Mouse (Mus musculus) erythroblast, adult 5-6 weeks (primary cell): ENCODE results near the gene Srsf6. TPM values are rescaled to one million over a fixed set of nuclear protein-coding genes. Genes with fewer than 3 reads are reported as not detected.

Source experiments
- ATAC-seq: replicated peaks from 2 replicates; pipeline ENCODE4 v1.8.0; 2016; ENCODE audit warnings: moderate number of reproducible peaks, mild to moderate bottlenecking, moderate TSS enrichment, inconsistent platforms; ENCODE audit not compliant: poor library complexity, low FRiP score, severe bottlenecking
- total RNA-seq, 2 experiments: library from RNA; stranded (forward) in 1 of 2; stranded (reverse) in 1 of 2; fragments of 150-400 nt in 1 of 2; fragments of 200-764, 138-1000 nt in 1 of 2; gene quantifications; 2 replicates each; pipeline versions ENCODE4 v1.2.3 to v1.2.4; 2015 to 2017; ENCODE audit warnings: low replicate concordance in 2 of 2

Srsf6 gene
- total RNA-seq, 2 experiments from 2014 or later = 57.5 to 59.0 TPM

DNA sequence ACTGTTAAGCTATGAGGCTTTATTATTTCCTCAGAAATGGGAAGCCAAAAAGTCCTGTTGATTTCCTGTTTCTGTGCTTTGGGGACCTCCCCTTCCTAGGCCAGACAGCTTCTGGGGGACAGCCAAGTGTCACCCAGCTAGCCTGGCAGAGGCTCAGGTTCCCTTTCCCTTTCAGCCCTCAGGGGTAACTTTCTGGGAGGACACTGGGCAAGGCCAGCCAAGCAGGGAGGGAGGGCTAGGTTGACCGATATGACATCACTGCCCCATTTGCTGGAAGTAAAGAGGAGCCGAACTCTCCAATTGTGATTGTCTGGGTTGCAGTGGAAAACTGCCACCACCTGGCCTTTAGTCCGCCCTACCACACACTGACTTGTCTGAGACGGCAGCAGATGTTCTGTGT is 44.7 kb downstream of the Srsf6 start:
- no peak for ATAC-seq

DNA sequence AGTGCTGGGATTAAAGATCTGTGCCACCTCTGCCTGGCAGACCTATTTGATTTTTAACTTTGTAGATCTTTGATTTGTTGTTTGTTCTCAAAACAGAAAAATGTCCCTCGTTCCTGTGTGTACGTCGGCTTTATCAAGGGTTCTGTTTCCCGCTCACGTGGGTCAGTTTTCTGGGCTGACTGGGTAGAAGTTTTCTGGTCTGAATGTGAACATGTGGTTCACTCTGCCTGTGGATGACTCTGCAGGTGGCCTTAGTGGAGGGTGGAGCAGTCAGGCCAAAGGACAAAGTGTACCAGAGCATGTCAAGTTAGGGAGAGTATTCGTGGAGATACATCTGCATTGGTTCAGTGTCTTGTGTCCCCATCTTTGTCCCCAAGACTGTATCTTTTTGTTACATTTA is 53.1 kb downstream of the Srsf6 start:
- ATAC-seq = no peak

DNA sequence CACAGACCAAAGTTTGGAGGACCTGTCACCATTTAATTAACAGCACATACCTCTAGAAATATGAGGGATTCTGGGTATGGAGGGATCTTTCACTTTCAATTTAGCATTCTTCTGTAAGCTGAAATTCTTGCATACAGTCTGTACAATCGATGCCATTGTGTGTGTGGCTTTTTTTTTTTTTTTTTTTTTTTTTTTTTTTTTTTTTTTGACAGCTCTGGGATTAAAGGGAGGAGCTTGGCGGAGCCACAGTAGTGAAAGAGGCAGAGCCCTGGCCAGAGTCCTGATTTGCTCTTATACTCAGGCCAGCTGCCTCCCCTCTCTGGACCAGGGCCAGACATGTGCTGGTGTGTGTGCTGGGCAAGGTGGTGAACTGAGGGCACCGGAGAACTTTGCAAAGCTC is 54.6 kb downstream of the Srsf6 start:
- ATAC-seq = no peak

Other genes with a start within 250 kb of the Srsf6 start
- not detected in 2 replicates for gene L3mbtl1, start 11.9 kb downstream of the Srsf6 start, total RNA-seq (2015; ENCODE audit: low replicate concordance)
- 0.28 TPM in 1 of 2 replicates, not detected in the other for gene L3mbtl1, start 11.9 kb downstream of the Srsf6 start, total RNA-seq (2017; ENCODE audit: low replicate concordance)
- not detected in 2 replicates for gene Sgk2, start 55.8 kb downstream of the Srsf6 start, total RNA-seq (2015; ENCODE audit: low replicate concordance)
- not detected in 2 replicates for gene Sgk2, start 55.8 kb downstream of the Srsf6 start, total RNA-seq (2017; ENCODE audit: low replicate concordance)
- 6.7 and 16.7 TPM in 2 replicates for gene Ift52, start 85.8 kb downstream of the Srsf6 start, total RNA-seq (2015; ENCODE audit: low replicate concordance)
- gene Ift52, start 85.8 kb downstream of the Srsf6 start, total RNA-seq (2017; ENCODE audit: low replicate concordance) = 5.4 and 13.5 TPM in 2 replicates
- gene Mybl2, start 123.2 kb downstream of the Srsf6 start, total RNA-seq (2015; ENCODE audit: low replicate concordance) = 9.2 and 22.2 TPM in 2 replicates
- gene Mybl2, start 123.2 kb downstream of the Srsf6 start, total RNA-seq (2017; ENCODE audit: low replicate concordance) = 35.9 and 65.1 TPM in 2 replicates
- gene Gtsf1l, start 156.3 kb downstream of the Srsf6 start, total RNA-seq (2015; ENCODE audit: low replicate concordance) = 2.9 TPM in 1 of 2 replicates, not detected in the other
- not detected in 2 replicates for gene Gtsf1l, start 156.3 kb downstream of the Srsf6 start, total RNA-seq (2017; ENCODE audit: low replicate concordance)